Mouse (Mus musculus) liver, embryonic 13.5 days (tissue): ENCODE data around the gene Pafah1b1. TPM values are rescaled to one million over a fixed set of nuclear protein-coding genes. Genes with fewer than 3 reads are reported as not detected.

Experiments used
- ATAC-seq: fragments of 200-750 bp; cut with Nextera tagmentation; 2 replicates; pipeline ENCODE4 v1.8.0; 2017; ENCODE audit warnings: low read depth, mild to moderate bottlenecking, moderate number of reproducible peaks, moderate library complexity
- DNase-seq: peaks from one replicate; pipeline ENCODE4 v3.0.0; 2022
- H3K27ac ChIP-seq: fragments of 300-500 bp; sonication (generic); 2 replicates; pipeline ENCODE4 v1.5.1; 2015; ENCODE audit warnings: moderate library complexity, mild to moderate bottlenecking, inconsistent platforms
- H3K27me3 ChIP-seq: fragments of 300-500 bp; sonication (generic); 2 replicates; pipeline ENCODE4 v1.6.1; 2015; ENCODE audit warnings: mild to moderate bottlenecking, inconsistent platforms
- H3K36me3 ChIP-seq: fragments of 300-500 bp; sonication (generic); 2 replicates; pipeline ENCODE4 v1.6.1; 2015; ENCODE audit warnings: mild to moderate bottlenecking, inconsistent platforms
- H3K4me1 ChIP-seq: fragments of 300-500 bp; sonication (generic); replicated peaks from 2 replicates; pipeline ENCODE4 v1.6.1; 2015; ENCODE audit warnings: inconsistent platforms
- H3K4me2 ChIP-seq: fragments of 300-500 bp; sonication (generic); 2 replicates; pipeline ENCODE4 v1.6.1; 2015; ENCODE audit warnings: inconsistent platforms, mild to moderate bottlenecking, moderate library complexity
- H3K4me3 ChIP-seq: fragments of 300-500 bp; sonication (generic); replicated peaks from 2 replicates; pipeline ENCODE4 v1.5.1; 2015; ENCODE audit warnings: mild to moderate bottlenecking, inconsistent platforms
- H3K9ac ChIP-seq: fragments of 300-500 bp; sonication (generic); 2 replicates; pipeline ENCODE4 v1.6.1; 2015; ENCODE audit warnings: mild to moderate bottlenecking, inconsistent platforms
- H3K9me3 ChIP-seq: fragments of 300-500 bp; sonication (generic); replicated peaks from 2 replicates; pipeline ENCODE4 v1.6.1; 2016; ENCODE audit warnings: inconsistent platforms
- whole genome bisulfite sequencing: fragments of 180-500 bp; shearing (Covaris S2); methylation state at CpG from one replicate; pipeline ENCODE4 v1.1.7; 2015; ENCODE audit not compliant: insufficient replicate concordance; 5-methylcytosine and 5-hydroxymethylcytosine counted together
- polyA plus RNA-seq: library from polyadenylated mRNA; unstranded; fragments of >200 nt; fragmentation: Nextera tagmentation; extraction: Ambion mirVana; gene quantifications from 2 replicates; pipeline ENCODE4 v1.2.1, GENCODE M21; 2015

Gene Pafah1b1
- polyA plus RNA-seq, 1 experiment from 2014 or later, result 38.9 TPM

DNA sequence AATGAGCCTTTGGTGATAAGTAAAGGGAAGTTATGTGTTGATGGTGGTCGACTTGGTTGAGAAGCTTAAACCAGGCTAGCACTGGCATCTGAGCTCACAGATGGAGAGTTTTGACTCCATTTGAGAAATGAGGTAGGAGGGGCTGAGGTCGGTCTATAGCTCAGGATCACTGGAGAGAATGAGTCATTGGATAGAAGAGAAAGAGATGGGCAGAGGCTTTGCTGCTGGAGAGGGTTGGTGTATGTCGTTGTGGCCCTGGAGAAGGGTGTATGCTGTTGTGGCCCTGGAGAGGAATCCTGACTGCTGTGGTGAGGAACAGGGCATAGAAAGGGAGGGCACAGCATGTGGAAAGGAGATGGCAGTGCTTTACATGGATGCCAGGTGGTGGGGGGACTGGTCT lies 68.5 kb downstream of the Pafah1b1 start:
- H3K4me3 ChIP-seq, result no peak overlapping the region
- 0 out of 2 replicates have a peak, but pooled peaks cover 3% of the 10 kb centered on the region for H3K9me3 ChIP-seq
- ATAC-seq (no peak), DNase-seq (no peak)
- no peak overlapping the region for H3K4me2 ChIP-seq
- WGBS, result 62% methylated on average over 3 of the region's 3 CpGs
- H3K36me3 ChIP-seq, result peaks cover 83% of the 10 kb centered on the region
- no peak overlapping the region for H3K9ac ChIP-seq
- no peak overlapping the region for H3K27ac ChIP-seq
- H3K27me3 ChIP-seq, result no peaks in the 10 kb centered on the region
- peaks cover 30% of the 10 kb centered on the region for H3K4me1 ChIP-seq

DNA sequence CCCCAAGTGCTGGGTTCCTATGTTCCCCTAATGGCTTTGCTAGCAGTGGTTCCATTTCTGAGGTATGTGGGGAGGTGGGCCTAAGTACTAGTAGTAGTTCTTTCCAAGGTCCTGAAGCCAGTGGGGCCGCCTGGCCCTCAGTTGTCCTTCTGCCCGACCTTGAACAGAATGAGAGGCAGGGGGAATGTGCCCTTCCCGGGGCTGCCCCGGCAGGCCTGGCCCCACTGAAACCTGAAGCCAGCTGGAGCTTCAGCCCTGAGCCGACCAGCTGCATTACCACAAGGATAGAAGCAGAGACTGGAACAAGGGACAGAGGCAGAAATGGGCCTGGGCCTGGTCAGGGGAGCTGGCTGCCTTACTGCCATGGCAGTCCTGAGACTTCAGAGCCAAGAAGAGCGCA lies 71.1 kb downstream of the Pafah1b1 start:
- peak overlapping the region; percentile 10; the same call in 1 of the 2 replicates for H3K9ac ChIP-seq
- H3K36me3 ChIP-seq, result peaks cover 58% of the 10 kb centered on the region
- H3K4me2 ChIP-seq, result peak overlapping the region; percentile 97
- H3K27ac ChIP-seq, result 0 out of 2 replicates have a peak overlapping the region, but pooled peaks have one; percentile 5
- DNase-seq (no peak), ATAC-seq (no peak)
- H3K27me3 ChIP-seq, result no peaks in the 10 kb centered on the region
- no peak overlapping the region for H3K4me3 ChIP-seq
- H3K9me3 ChIP-seq, result 0 out of 2 replicates have a peak, but pooled peaks cover 3% of the 10 kb centered on the region
- H3K4me1 ChIP-seq, result peaks cover 52% of the 10 kb centered on the region
- 74% methylated on average over 6 of the region's 6 CpGs for WGBS

DNA sequence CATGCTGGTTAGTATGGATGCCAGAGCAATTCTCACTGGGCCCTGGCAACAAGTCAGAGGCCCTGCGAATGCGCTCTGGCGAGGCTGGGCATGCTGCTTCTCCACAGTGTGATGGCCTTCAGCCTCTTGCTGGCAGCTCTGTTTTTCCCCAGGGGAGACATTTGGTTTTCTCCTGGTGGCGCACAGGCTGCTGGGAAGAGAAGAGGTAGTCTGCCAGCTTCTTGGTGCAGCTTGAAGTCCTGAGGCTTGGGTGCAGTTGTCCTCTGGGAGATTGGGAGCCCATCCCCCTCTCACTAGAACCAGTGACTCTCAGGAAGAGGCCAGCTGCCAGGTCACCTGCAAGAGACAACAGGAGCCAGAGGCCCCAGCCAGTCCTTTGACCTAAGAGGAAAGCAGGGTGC lies 71.7 kb downstream of the Pafah1b1 start:
- Histone ChIP-seq H3K27me3 (no peaks in the 10 kb centered on the region), H3K4me3 (no peak overlapping the region), H3K4me2 (peak overlapping the region; percentile 97), H3K36me3 (peaks cover 52% of the 10 kb centered on the region), H3K27ac (peak overlapping the region; percentile 59), H3K9me3 (no peaks in the 10 kb centered on the region), H3K4me1 (peaks cover 58% of the 10 kb centered on the region), H3K9ac (peak overlapping the region; percentile 10; the same call in 1 of the 2 replicates)
- ATAC-seq, result no peak
- no peak for DNase-seq
- 83% methylated on average over 4 of the region's 4 CpGs for WGBS

DNA sequence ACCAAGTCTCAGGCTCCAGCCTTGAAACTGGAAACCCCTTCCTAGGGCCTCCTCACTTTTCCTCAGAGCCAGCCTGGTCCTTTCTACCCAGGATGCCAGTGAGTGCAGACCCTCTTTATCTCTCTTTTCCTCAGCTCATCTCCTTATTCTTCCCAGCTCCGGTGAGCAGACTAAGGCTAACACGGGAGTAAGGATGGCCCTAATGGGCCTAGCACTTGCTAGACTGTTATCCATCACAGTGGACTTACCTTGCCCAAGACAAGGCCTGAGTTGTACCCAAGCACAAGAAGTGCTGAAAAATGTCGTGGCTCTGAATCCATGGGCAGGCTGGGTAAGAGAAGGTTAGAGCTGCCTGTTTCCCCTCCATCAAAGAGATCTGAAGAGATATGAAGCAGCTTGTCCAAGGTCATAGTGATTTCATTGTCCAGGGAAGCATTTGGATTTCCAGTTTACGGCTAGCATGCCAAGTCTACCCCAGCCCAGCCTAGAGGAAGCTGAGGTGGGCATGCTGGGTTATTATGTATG lies 73.8 kb downstream of the Pafah1b1 start:
- Histone ChIP-seq H3K36me3 (peaks cover 30% of the 10 kb centered on the region), H3K9ac (peak overlapping the region; percentile 88), H3K4me1 (peaks cover 60% of the 10 kb centered on the region), H3K27ac (peak overlapping the region; percentile 86), H3K27me3 (no peaks in the 10 kb centered on the region), H3K9me3 (no peaks in the 10 kb centered on the region), H3K4me3 (peak overlapping the region; percentile 92), H3K4me2 (peak overlapping the region; percentile 97)
- no peak for ATAC-seq
- DNase-seq, result no peak
- 51% methylated on average over 4 of the region's 4 CpGs for WGBS

DNA sequence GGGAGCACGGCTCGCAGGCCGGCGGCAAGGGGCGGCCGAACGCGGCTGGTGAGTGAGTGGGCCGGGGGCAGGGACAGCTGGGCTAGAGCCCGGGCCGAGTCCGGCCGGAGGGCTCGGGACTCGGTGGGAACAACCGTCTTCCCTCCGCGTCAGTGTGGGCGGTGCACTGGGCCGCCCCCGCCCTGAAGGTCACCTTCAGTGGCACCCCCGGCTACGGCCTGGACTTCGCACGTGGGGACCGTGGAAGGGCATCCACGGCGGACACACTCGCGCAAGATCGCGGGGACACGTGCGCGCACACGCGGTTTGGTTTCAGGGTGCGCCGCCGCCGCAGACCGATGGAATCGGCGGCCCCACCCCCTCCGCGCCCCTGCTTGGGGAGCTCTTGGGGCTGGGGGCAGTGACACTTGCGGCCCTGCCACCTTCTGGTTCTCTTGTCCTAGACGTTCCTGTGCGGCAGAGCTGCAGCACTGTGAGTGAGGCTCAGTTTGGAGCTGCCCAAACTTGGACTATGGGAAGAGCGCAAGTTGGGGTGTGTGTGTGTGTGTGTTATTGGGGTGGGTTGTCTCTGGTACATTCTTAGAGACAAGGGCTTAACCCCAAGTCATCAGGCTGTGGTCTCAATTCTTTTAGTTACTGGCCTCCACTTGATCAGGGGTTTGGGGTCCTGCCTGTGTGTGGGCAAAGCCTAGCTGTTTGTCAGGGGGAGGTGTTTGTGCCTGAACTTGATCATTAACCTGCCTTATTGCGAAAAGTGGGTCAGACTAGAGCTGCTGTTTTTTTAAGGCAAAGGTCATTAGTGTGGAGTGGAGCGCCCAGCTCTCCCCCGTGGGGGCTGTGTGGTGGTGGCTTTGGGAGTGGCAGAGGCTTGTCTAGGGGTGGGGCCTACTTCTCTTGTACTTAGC lies 74.6 kb downstream of the Pafah1b1 start:
- Histone ChIP-seq H3K36me3 (peaks cover 30% of the 10 kb centered on the region), H3K4me3 (peak overlapping the region; percentile 92), H3K4me2 (peak overlapping the region; percentile 97), H3K9me3 (no peaks in the 10 kb centered on the region), H3K27me3 (no peaks in the 10 kb centered on the region), H3K4me1 (peaks cover 57% of the 10 kb centered on the region), H3K9ac (peak overlapping the region; percentile 88), H3K27ac (peak overlapping the region; percentile 86)
- DNase-seq, result peak; percentile 31
- peak; percentile 49 for ATAC-seq
- under 1% methylated on average over 53 of the region's 53 CpGs for WGBS

DNA sequence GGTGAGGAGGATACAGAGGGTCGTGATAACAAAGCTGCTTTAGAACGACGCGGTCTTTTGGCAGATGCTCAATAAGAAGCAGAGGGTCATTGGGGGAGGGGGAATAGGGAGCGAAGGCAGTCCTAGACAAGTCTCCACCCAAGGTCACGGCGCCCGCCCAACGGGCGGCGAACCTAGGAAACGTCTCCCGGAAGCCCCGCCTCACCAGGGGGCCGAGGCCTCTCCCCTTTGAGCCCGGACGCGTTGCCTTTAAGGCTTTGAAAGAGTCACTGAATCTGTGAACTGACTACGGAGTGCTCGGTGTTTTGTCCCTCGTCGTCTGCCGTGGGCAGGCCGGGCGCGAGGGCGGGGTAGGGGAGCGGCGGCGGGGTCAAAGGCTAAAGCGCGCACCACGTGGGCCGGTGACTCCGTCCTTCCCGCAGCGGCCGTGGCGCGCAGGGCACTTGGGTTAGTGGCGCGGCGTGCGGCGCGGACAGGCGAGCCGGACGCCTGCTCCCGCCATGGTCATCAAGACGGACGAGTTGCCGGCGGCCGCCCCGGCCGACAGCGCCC lies 75.3 kb downstream of the Pafah1b1 start, which contains the start of gene Cluh:
TSS of gene Cluh (plus strand) at position 401 of the 552 bp plus-strand sequence.
- DNase-seq, result peak; percentile 95
- 0% methylated on average over 58 of the region's 58 CpGs for WGBS
- no peaks in the 10 kb centered on the region for H3K9me3 ChIP-seq
- H3K36me3 ChIP-seq, result peaks cover 28% of the 10 kb centered on the region
- peak; percentile 88 for ATAC-seq
- H3K4me3 ChIP-seq, result peak within 1 kb of the TSS; percentile 92
- H3K9ac ChIP-seq, result peak within 1 kb of the TSS; percentile 88
- peak within 1 kb of the TSS; percentile 86 for H3K27ac ChIP-seq
- peak within 1 kb of the TSS; percentile 97 for H3K4me2 ChIP-seq
- peaks cover 57% of the 10 kb centered on the region for H3K4me1 ChIP-seq
- H3K27me3 ChIP-seq, result no peaks in the 10 kb centered on the region

DNA sequence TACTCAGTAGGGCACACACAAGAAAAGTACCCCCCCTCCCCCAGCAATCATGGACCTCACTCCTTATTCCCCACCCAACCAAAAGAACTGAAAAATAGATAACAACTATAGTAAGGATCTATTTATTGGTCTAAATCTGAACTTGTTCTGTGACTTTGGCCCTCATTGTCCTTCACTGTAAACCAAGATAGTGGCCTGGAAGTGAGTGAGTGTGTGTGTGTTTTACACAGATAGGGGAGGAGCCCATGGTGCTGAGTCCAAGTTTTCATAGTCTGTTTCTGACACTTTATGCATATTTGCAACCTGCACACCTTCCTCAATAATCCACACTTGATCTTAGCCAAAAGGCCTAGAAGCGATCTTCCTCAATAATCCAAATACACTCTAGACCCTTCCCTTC lies 75.8 kb downstream of the Pafah1b1 start:
- peaks cover 57% of the 10 kb centered on the region for H3K4me1 ChIP-seq
- H3K4me2 ChIP-seq, result peak overlapping the region; percentile 97
- peak; percentile 39 for ATAC-seq
- WGBS, result 9% methylated on average over 1 of the region's 1 CpGs
- H3K36me3 ChIP-seq, result peaks cover 23% of the 10 kb centered on the region
- H3K27me3 ChIP-seq, result no peaks in the 10 kb centered on the region
- H3K4me3 ChIP-seq, result peak overlapping the region; percentile 92
- no peaks in the 10 kb centered on the region for H3K9me3 ChIP-seq
- H3K9ac ChIP-seq, result peak overlapping the region; percentile 88
- peak; percentile 32 for DNase-seq
- H3K27ac ChIP-seq, result peak overlapping the region; percentile 86

DNA sequence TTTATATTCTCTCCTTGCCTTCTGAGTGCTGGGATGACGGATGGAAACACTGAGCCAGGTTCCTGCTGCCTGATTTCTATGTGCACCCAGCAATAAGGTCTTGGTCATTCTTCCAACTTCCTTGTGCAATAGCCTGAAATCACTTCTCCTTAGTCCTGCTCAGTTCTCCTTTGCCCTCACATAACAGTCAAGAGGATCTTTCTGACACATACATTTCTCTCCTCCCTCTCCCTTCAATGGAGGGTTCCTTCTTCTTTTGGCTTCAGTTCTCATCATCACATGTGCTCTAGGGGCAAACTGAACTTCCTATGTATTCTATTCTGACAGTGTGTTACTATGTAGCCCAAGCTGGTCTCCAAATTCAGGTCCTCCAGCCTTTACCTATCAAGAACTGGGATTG lies 76.5 kb downstream of the Pafah1b1 start:
- ATAC-seq (no peak), DNase-seq (no peak)
- H3K27ac ChIP-seq, result peak overlapping the region; percentile 86
- H3K9ac ChIP-seq, result no peak overlapping the region
- peak overlapping the region; percentile 97 for H3K4me2 ChIP-seq
- 77% methylated on average over 1 of the region's 1 CpGs for WGBS
- H3K4me3 ChIP-seq, result no peak overlapping the region
- H3K36me3 ChIP-seq, result peaks cover 16% of the 10 kb centered on the region
- H3K27me3 ChIP-seq, result no peaks in the 10 kb centered on the region
- H3K4me1 ChIP-seq, result peaks cover 50% of the 10 kb centered on the region
- H3K9me3 ChIP-seq, result no peaks in the 10 kb centered on the region

DNA sequence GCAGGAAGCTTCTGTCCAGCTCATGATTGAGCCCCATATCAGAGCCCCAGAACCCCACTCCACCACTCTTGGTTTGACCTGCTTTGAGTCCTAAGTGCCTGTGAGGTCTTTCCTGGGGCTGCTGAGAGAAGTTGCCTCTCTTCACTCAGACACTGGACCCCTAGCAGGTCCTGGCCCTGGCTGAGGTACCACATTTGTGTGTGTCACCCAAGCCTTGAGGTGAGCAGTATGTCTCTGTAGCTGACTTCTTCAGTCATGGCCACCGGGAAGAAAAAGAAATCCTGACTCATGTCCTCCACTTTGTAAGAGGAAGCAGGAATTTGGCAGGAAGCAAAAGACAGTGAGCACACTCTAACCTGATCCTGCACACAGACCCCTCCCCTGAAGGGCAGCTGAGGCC lies 84.8 kb downstream of the Pafah1b1 start:
- Histone ChIP-seq H3K27me3 (peaks cover 71% of the 10 kb centered on the region), H3K9me3 (no peaks in the 10 kb centered on the region), H3K36me3 (peaks cover 43% of the 10 kb centered on the region), H3K27ac (no peak overlapping the region), H3K4me3 (no peak overlapping the region), H3K4me1 (peaks cover 22% of the 10 kb centered on the region), H3K9ac (no peak overlapping the region), H3K4me2 (no peak overlapping the region)
- no peak for ATAC-seq
- no peak for DNase-seq
- WGBS, result 50% methylated on average over 1 of the region's 1 CpGs

DNA sequence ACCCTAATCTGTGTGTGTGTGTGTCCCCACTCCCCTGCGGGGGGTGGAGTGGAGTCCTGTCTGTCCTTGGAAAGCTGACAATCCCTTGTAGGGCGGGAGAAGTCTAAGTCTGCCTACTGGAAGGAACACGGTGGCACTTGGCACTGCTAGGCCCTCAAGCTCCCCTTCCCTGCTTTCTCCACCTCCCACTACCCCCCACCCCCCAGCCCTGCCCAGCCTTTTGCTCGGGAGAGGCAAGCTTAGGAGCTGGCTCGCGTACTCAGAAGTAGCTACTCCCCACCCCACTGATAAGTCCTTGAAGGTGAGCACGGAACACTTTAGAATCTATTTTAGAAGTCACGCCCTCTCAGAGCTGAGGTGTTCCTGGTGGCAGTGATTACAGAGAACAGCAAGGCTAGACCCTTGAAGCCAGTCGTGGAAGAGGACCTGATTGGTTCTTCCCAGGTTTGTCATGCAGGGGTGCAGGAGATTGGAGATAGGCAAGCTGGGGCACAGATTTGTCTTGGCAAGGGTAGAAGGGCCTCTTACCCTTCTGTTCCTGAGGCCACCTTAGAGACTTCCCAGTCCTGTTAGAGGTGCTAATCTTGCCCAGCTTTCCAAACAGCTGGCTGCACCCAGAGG lies 85.6 kb downstream of the Pafah1b1 start:
- 20% methylated on average over 9 of the region's 9 CpGs for WGBS
- no peaks in the 10 kb centered on the region for H3K9me3 ChIP-seq
- H3K4me1 ChIP-seq, result peaks cover 22% of the 10 kb centered on the region
- no peak overlapping the region for H3K27ac ChIP-seq
- H3K36me3 ChIP-seq, result peaks cover 43% of the 10 kb centered on the region
- peak overlapping the region; percentile 65; the same call in 1 of the 2 replicates for H3K9ac ChIP-seq
- H3K4me3 ChIP-seq, result peak overlapping the region; percentile 65
- DNase-seq (no peak), ATAC-seq (no peak)
- H3K27me3 ChIP-seq, result peaks cover 72% of the 10 kb centered on the region
- H3K4me2 ChIP-seq, result peak overlapping the region; percentile 80
